Mouse (Mus musculus) liver, adult 2 months (tissue): ENCODE measurements at regions not wholly inside any gene's neighbourhood (a gene's known extent, or its start where the extent isn't known, plus 50 kb on each side); places are given as distances from the start of the nearest gene placed in this dataset.

Experiments
- DNase-seq: peaks from one replicate; pipeline ENCODE4 v3.0.0-alpha.2; 2011; ENCODE audit warnings: low read depth, low spot score; ENCODE audit errors: extremely low read depth
- H3K27ac ChIP-seq: fragments of 200-500 bp; replicated peaks from 2 replicates; pipeline ENCODE4 v1.5.1; 2012; ENCODE audit warnings: low read depth, mild to moderate bottlenecking, control low read depth, inconsistent platforms, low read length; ENCODE audit not compliant: insufficient read depth
- H3K27me3 ChIP-seq: fragments of 200-500 bp; 2 replicates; pipeline ENCODE4 v1.6.1; 2012; ENCODE audit warnings: mild to moderate bottlenecking, moderate library complexity, low read length, inconsistent platforms; ENCODE audit not compliant: control insufficient read depth, insufficient read depth
- H3K36me3 ChIP-seq: fragments of 200-500 bp; 2 replicates; pipeline ENCODE4 v1.6.1; 2012; ENCODE audit warnings: low read length, inconsistent platforms; ENCODE audit not compliant: control insufficient read depth, insufficient read depth
- H3K4me1 ChIP-seq: fragments of 200-500 bp; 2 replicates; pipeline ENCODE4 v1.6.1; 2011; ENCODE audit warnings: low read length; ENCODE audit not compliant: control insufficient read depth, insufficient read depth
- H3K4me3 ChIP-seq: fragments of 200-500 bp; 2 replicates; pipeline ENCODE4 v1.5.1; 2011; ENCODE audit warnings: low read depth, mild to moderate bottlenecking, control low read depth, low read length, moderate library complexity; ENCODE audit not compliant: insufficient read depth
- H3K79me2 ChIP-seq: fragments of 200-500 bp; 2 replicates; pipeline ENCODE4 v1.6.1; 2012; ENCODE audit warnings: inconsistent platforms, mild to moderate bottlenecking, low read length, moderate library complexity; ENCODE audit not compliant: control insufficient read depth, insufficient read depth
- H3K9ac ChIP-seq: fragments of 200-500 bp; 2 replicates; pipeline ENCODE4 v1.6.1; 2012; ENCODE audit warnings: low read depth, mild to moderate bottlenecking, control low read depth, inconsistent platforms, low read length
- CTCF ChIP-seq: fragments of 200-500 bp; IDR thresholded peaks from 2 replicates; pipeline ENCODE4 v1.5.1; 2011; ENCODE audit warnings: low read depth, low read length, control low read depth
- POLR2A ChIP-seq: fragments of 200-500 bp; IDR thresholded peaks from 2 replicates; pipeline ENCODE4 v1.6.1; 2011; ENCODE audit warnings: low read length, control low read depth; ENCODE audit not compliant: insufficient read depth; ENCODE audit errors: extremely low read depth
- whole genome bisulfite sequencing: fragments of 180-500 bp; shearing (Covaris S2); methylation state at CpG from one replicate; pipeline ENCODE4 v1.1.7; 2018; 5-methylcytosine and 5-hydroxymethylcytosine counted together

- Histone ChIP-seq H3K9ac (no peak overlapping the region), H3K4me3 (no peak overlapping the region), H3K4me1 (no peaks in the 10 kb centered on the region), H3K79me2 (no peaks in the 10 kb centered on the region), H3K27me3 (no peaks in the 10 kb centered on the region), H3K36me3 (no peaks in the 10 kb centered on the region), H3K27ac (no peak overlapping the region)
- WGBS: 87% methylated on average over 12 of the region's 12 CpGs
- DNase-seq: no peak
- TF ChIP-seq CTCF: no peak
- TF ChIP-seq POLR2A: no peak
Observed at GRCm38 (mm10) chr11:114336839-114337484, 270.1 kb upstream of the Sdk2 start.

GRCm38 (mm10) chr11:114335950-114336838, 269.3 kb upstream of the Sdk2 start:
- Histone ChIP-seq H3K4me1 (no peaks in the 10 kb centered on the region), H3K27me3 (no peaks in the 10 kb centered on the region), H3K4me3 (no peak overlapping the region), H3K79me2 (no peaks in the 10 kb centered on the region), H3K36me3 (no peaks in the 10 kb centered on the region), H3K27ac (no peak overlapping the region), H3K9ac (no peak overlapping the region)
- no peak for DNase-seq
- 53% methylated on average over 10 of the region's 10 CpGs for WGBS
- TF ChIP-seq POLR2A: no peak
- TF ChIP-seq CTCF: no peak

DNA sequence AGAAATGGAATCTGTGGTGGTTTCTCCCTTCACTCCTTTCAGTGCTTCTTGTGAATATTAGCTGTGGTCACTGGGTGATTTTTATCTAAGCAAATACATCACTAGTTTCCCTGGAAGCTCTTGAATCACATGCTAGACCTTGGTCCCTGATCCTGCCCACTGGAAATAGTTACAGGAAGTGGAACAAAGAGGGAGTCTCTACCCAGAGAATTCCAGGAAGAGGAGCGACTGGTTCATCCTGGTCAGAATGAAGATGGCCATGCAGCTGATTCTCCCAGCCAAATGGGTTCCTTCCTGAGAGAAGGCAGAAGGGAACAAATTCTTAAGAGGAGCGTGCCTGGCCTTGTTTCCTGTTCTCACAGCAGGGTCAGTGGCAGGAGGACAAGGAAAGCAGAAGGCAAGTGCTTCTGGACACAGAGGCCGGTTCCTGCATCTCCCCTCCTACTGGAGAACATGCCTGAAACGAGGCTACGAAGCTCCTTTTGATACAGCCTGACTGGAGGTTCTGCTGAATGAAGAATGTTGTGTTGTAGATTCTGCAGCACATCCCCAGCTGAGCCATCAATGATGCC, 264.8 kb upstream of the Sdk2 start:
- Histone ChIP-seq H3K36me3 (no peaks in the 10 kb centered on the region), H3K9ac (no peak overlapping the region), H3K4me1 (no peaks in the 10 kb centered on the region), H3K27ac (no peak overlapping the region), H3K4me3 (no peak overlapping the region), H3K27me3 (no peaks in the 10 kb centered on the region), H3K79me2 (no peaks in the 10 kb centered on the region)
- TF ChIP-seq CTCF (no peak), POLR2A (no peak)
- peak; percentile 1 for DNase-seq
- 69% methylated on average over 5 of the region's 5 CpGs for WGBS

DNA sequence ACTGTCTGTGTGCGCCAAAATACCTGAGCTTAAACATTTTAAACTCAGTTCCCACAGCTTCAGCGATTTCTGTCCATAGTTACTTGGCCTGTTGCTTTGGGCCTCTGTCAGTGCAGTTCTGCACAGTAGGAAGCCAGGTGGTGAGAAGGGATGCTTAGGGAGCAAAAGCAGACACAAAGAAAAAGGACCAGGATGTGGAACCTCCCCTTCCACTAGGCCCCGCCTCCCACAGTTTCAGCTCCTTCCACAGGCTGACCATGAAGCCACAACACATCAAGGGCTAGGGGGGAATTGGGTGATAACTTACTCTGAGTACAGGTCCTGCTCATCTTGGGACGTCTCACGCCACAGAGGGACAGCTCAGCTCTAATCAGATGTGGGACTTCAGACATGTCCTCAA, 263.5 kb upstream of the Sdk2 start:
- Histone ChIP-seq H3K27me3 (no peaks in the 10 kb centered on the region), H3K36me3 (no peaks in the 10 kb centered on the region), H3K79me2 (no peaks in the 10 kb centered on the region), H3K27ac (no peak overlapping the region), H3K4me1 (no peaks in the 10 kb centered on the region), H3K4me3 (no peak overlapping the region), H3K9ac (no peak overlapping the region)
- DNase-seq: no peak
- WGBS: 91% methylated on average over 5 of the region's 5 CpGs
- TF ChIP-seq POLR2A (no peak), CTCF (no peak)

DNA sequence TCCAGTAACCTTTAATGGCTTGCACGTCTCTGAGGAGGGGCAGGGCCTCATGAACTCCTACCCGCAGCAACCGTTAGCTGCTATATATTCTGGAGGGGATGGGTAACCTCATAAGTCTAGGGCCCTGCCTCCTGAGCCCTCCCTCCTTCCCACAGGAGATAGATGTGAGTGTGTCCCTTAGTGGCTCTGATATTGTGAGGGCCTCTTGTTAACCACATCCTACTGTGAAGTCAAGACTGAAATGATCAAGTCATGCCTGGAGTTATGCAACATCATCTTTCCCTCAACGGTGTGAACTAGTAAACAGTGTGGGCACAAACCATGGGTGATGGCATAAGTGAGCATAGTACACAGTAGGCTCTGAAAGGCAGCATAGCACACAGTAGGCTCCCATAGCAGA, 255.8 kb upstream of the Sdk2 start:
- H3K79me2 ChIP-seq: no peaks in the 10 kb centered on the region
- H3K4me3 ChIP-seq: no peak overlapping the region
- no peaks in the 10 kb centered on the region for H3K27me3 ChIP-seq
- 82% methylated on average over 4 of the region's 4 CpGs for WGBS
- TF ChIP-seq POLR2A (no peak), CTCF (no peak)
- no peak for DNase-seq
- H3K27ac ChIP-seq: no peak overlapping the region
- H3K4me1 ChIP-seq: no peaks in the 10 kb centered on the region
- no peak overlapping the region for H3K9ac ChIP-seq
- no peaks in the 10 kb centered on the region for H3K36me3 ChIP-seq
